ENCODE assay signal across 16 mouse cellular contexts in genomic region chr14:76151011-76151410, GRCm38 (mm10). TPM values are rescaled to one million over a fixed set of nuclear protein-coding genes. Genes with fewer than 3 reads are reported as not detected.
DNase-seq lines count a peak whose midpoint lies in the region; ATAC-seq and TF ChIP-seq lines count a peak whose summit lies in the region.
"Had no signal": no experiment of that assay in that cellular context is flagged by ENCODE, and none has a peak within 500 bp of the region (broad histone marks: within the 10 kb centered on the region; RNA-seq: fewer than 3 reads in every experiment).

No protein-coding gene starts in this region.

- H3K4me2 ChIP-seq in embryonic facial prominence, embryonic 13.5 days, result no peak overlapping the region
- no peak overlapping the region for H3K4me2 ChIP-seq in hindbrain, embryonic 11.5 days (replicated peaks; ENCODE audit: low read depth, low read length)

- no peaks in the 10 kb centered on the region for H3K27me3 ChIP-seq in embryonic facial prominence, embryonic 13.5 days
- H3K27me3 ChIP-seq in embryonic facial prominence, embryonic 10.5 days (replicated peaks; ENCODE audit: low read depth, poor library complexity, severe bottlenecking), result no peaks in the 10 kb centered on the region
- H3K27me3 ChIP-seq in hindbrain, embryonic 10.5 days (ENCODE audit: insufficient read depth, poor library complexity, severe bottlenecking), result no peaks in the 10 kb centered on the region
- H3K27me3 ChIP-seq in hindbrain, embryonic 11.5 days (ENCODE audit: control insufficient read depth, insufficient read depth, low read length), result no peaks in the 10 kb centered on the region
- no peaks in the 10 kb centered on the region for H3K27me3 ChIP-seq in ES-Bruce4 (ENCODE audit: control insufficient read depth, insufficient read depth, low read length, poor library complexity, severe bottlenecking)
- H3K27me3 ChIP-seq: hindbrain, embryonic 15.5 days had no signal

- TF ChIP-seq POLR2A in ES-Bruce4 (IDR thresholded peaks at IDR 0.05; ENCODE audit: insufficient read depth, low read length), result no peak

- H3K9me3 ChIP-seq in embryonic facial prominence, embryonic 13.5 days, result no peaks in the 10 kb centered on the region
- no peaks in the 10 kb centered on the region for H3K9me3 ChIP-seq in embryonic facial prominence, embryonic 10.5 days
- H3K9me3 ChIP-seq in hindbrain, embryonic 10.5 days, result no peaks in the 10 kb centered on the region
- no peaks in the 10 kb centered on the region for H3K9me3 ChIP-seq in hindbrain, embryonic 11.5 days (ENCODE audit: control insufficient read depth, low read length)
- H3K9me3 ChIP-seq in ES-Bruce4 (replicated peaks; ENCODE audit: control insufficient read depth, insufficient read depth, low read length, poor library complexity, severe bottlenecking), result no peaks in the 10 kb centered on the region
- H3K9me3 ChIP-seq: hindbrain, embryonic 15.5 days; midbrain, embryonic 12.5 days had no signal

- 0 out of 2 replicates have a peak overlapping the region, but pooled peaks have one; percentile 21 for H3K9ac ChIP-seq in embryonic facial prominence, embryonic 13.5 days
- H3K9ac ChIP-seq in hindbrain, embryonic 11.5 days (ENCODE audit: low read depth, low read length), result no peak overlapping the region
- H3K9ac ChIP-seq in ES-Bruce4 (ENCODE audit: low read depth, poor library complexity, severe bottlenecking), result peak overlapping the region; percentile 86
- H3K9ac ChIP-seq: midbrain, embryonic 12.5 days had no signal

- TF ChIP-seq CTCF in ES-Bruce4 (IDR thresholded peaks at IDR 0.05; ENCODE audit: low read depth, low read length), result no peak

- no peaks in the 10 kb centered on the region for H3K36me3 ChIP-seq in embryonic facial prominence, embryonic 13.5 days
- no peaks in the 10 kb centered on the region for H3K36me3 ChIP-seq in embryonic facial prominence, embryonic 10.5 days (replicated peaks)
- H3K36me3 ChIP-seq in hindbrain, embryonic 10.5 days, result no peaks in the 10 kb centered on the region
- H3K36me3 ChIP-seq in hindbrain, embryonic 11.5 days (ENCODE audit: control insufficient read depth, insufficient read depth, low read length), result no peaks in the 10 kb centered on the region
- no peaks in the 10 kb centered on the region for H3K36me3 ChIP-seq in ES-Bruce4 (ENCODE audit: control insufficient read depth, insufficient read depth, low read length, poor library complexity, severe bottlenecking)
- H3K36me3 ChIP-seq: hindbrain, embryonic 15.5 days; midbrain, embryonic 12.5 days had no signal

- ATAC-seq in embryonic facial prominence, embryonic 13.5 days (ENCODE audit: insufficient number of reproducible peaks, insufficient read depth, low FRiP score, low TSS enrichment, low read depth), result no peak
- no peak for ATAC-seq in hindbrain, embryonic 11.5 days (ENCODE audit: low FRiP score)

- 69% methylated on average over 2 of the region's 2 CpGs for WGBS in embryonic facial prominence, embryonic 13.5 days
- 77% methylated on average over 2 of the region's 2 CpGs for WGBS in embryonic facial prominence, embryonic 10.5 days
- 80% methylated on average over 2 of the region's 2 CpGs for WGBS in hindbrain, embryonic 10.5 days
- 79% methylated on average over 2 of the region's 2 CpGs for WGBS in hindbrain, embryonic 11.5 days

- H3K27ac ChIP-seq in embryonic facial prominence, embryonic 13.5 days, result no peak overlapping the region
- no peak overlapping the region for H3K27ac ChIP-seq in embryonic facial prominence, embryonic 10.5 days (replicated peaks)
- no peak overlapping the region; the same call in 1 of the 2 replicates for H3K27ac ChIP-seq in hindbrain, embryonic 10.5 days
- H3K27ac ChIP-seq in hindbrain, embryonic 11.5 days (ENCODE audit: low read depth, low read length), result no peak overlapping the region
- H3K27ac ChIP-seq in ES-Bruce4 (ENCODE audit: insufficient read depth, low read length), result peak overlapping the region; percentile 77

- H3K4me3 ChIP-seq in embryonic facial prominence, embryonic 13.5 days, result no peak overlapping the region
- H3K4me3 ChIP-seq in embryonic facial prominence, embryonic 10.5 days, result no peak overlapping the region
- H3K4me3 ChIP-seq in hindbrain, embryonic 10.5 days, result peak overlapping the region; percentile 84; the same call in 1 of the 2 replicates
- no peak overlapping the region for H3K4me3 ChIP-seq in hindbrain, embryonic 11.5 days (ENCODE audit: low read depth, low read length)
- H3K4me3 ChIP-seq in ES-Bruce4 (ENCODE audit: low read depth, low read length), result peak overlapping the region; percentile 54

- DNase-seq in embryonic facial prominence, embryonic 10.5 days (ENCODE audit: low spot score), result no peak
- no peak for DNase-seq in hindbrain, embryonic 10.5 days (ENCODE audit: low spot score)
- no peak for DNase-seq in hindbrain, embryonic 11.5 days (ENCODE audit: low spot score)
- peak; percentile 42 for DNase-seq in ZHBTc4 (ENCODE audit: low read depth, low spot score)
- DNase-seq in spleen, postnatal 10 days (ENCODE audit: low spot score in 2 of 2), result no peak
- DNase-seq in kidney, adult 8-10 months, result no peak
- DNase-seq: B cell, adult 2 months; gastrocnemius, postnatal 36 days; kidney, adult 11 months; kidney, postnatal 36 days; lung, postnatal 4 days; thymus, adult 2 months had no signal

- TF ChIP-seq EP300 in ES-Bruce4 (IDR thresholded peaks at IDR 0.05; ENCODE audit: insufficient read depth, low read depth, low read length), result no peak

- peaks cover 24% of the 10 kb centered on the region for H3K4me1 ChIP-seq in embryonic facial prominence, embryonic 13.5 days
- peaks cover 37% of the 10 kb centered on the region for H3K4me1 ChIP-seq in embryonic facial prominence, embryonic 10.5 days
- peaks cover 35% of the 10 kb centered on the region for H3K4me1 ChIP-seq in hindbrain, embryonic 10.5 days (replicated peaks)
- 0 out of 2 replicates have a peak, but pooled peaks cover 2% of the 10 kb centered on the region for H3K4me1 ChIP-seq in hindbrain, embryonic 11.5 days (replicated peaks; ENCODE audit: control insufficient read depth, insufficient read depth, low read length)
- H3K4me1 ChIP-seq in ES-Bruce4 (ENCODE audit: control insufficient read depth, insufficient read depth, low read length), result no peaks in the 10 kb centered on the region

RNA-seq across cellular contexts. Expression of gene Nufip1, which starts 40.3 kb away (rescaled TPM):
- 16.7 and 18.0 TPM in 2 replicates for polyA plus RNA-seq in embryonic facial prominence, embryonic 13.5 days (2015; fragmentation: Nextera tagmentation; extraction: Ambion mirVana)
- 19.4 and 21.0 TPM in 2 replicates for polyA plus RNA-seq in embryonic facial prominence, embryonic 10.5 days (2016; fragmentation: Nextera tagmentation; extraction: Ambion mirVana)
- polyA plus RNA-seq in hindbrain, embryonic 10.5 days (2016; fragmentation: Nextera tagmentation; extraction: Ambion mirVana), result 17.5 and 19.4 TPM in 2 replicates
- polyA plus RNA-seq in hindbrain, embryonic 11.5 days (2014; fragmentation: Nextera tagmentation; extraction: Ambion mirVana), result 17.1 and 18.4 TPM in 2 replicates
- 27.2 and 30.5 TPM in 2 replicates for polyA plus RNA-seq in ES-Bruce4 (2011; ENCODE audit: insufficient read depth, insufficient read length, low read depth, missing spikeins)

RNA-seq across cellular contexts. Expression of gene Gpalpp1, which starts 40.5 kb away (rescaled TPM):
- 12.7 and 14.0 TPM in 2 replicates for polyA plus RNA-seq in embryonic facial prominence, embryonic 13.5 days (2015; fragmentation: Nextera tagmentation; extraction: Ambion mirVana)
- polyA plus RNA-seq in embryonic facial prominence, embryonic 10.5 days (2016; fragmentation: Nextera tagmentation; extraction: Ambion mirVana), result 15.6 and 16.1 TPM in 2 replicates
- polyA plus RNA-seq in hindbrain, embryonic 10.5 days (2016; fragmentation: Nextera tagmentation; extraction: Ambion mirVana), result 13.1 and 16.4 TPM in 2 replicates
- polyA plus RNA-seq in hindbrain, embryonic 11.5 days (2014; fragmentation: Nextera tagmentation; extraction: Ambion mirVana), result 15.1 and 20.4 TPM in 2 replicates
- 27.5 and 30.5 TPM in 2 replicates for polyA plus RNA-seq in ES-Bruce4 (2011; ENCODE audit: insufficient read depth, insufficient read length, low read depth, missing spikeins)

Comparison
In these comparisons a context has a peak if more than half of its experiments do, and no peak if none do; other contexts are left out.
1. H3K4me3 ChIP-seq: peak in hindbrain, embryonic 10.5 days (single experiment) and ES-Bruce4 (single experiment); none in embryonic facial prominence, embryonic 13.5 days (single experiment), embryonic facial prominence, embryonic 10.5 days (single experiment) and hindbrain, embryonic 11.5 days (single experiment).